Mouse (Mus musculus) brain, embryonic 14.5 days (tissue): Measurements from ENCODE around the gene Ly6g5b. TPM values are rescaled to one million over a fixed set of nuclear protein-coding genes. Genes with fewer than 3 reads are reported as not detected.

Experiments
- DNase-seq: peaks from one replicate; pipeline ENCODE4 v3.0.0-alpha.2; 2011; ENCODE audit warnings: low read depth
- CTCF ChIP-seq: fragments of 200-500 bp; IDR thresholded peaks from 2 replicates; pipeline ENCODE4 v1.5.1; 2012; ENCODE audit warnings: inconsistent platforms, mild to moderate bottlenecking, moderate library complexity, borderline replicate concordance; ENCODE audit not compliant: insufficient read depth, insufficient read length; ENCODE audit errors: extremely low read depth
- POLR2A ChIP-seq: fragments of 200-500 bp; IDR thresholded peaks from 2 replicates; pipeline ENCODE4 v1.6.1; 2012; ENCODE audit warnings: mild to moderate bottlenecking, inconsistent platforms, borderline replicate concordance; ENCODE audit not compliant: poor library complexity, insufficient read depth, insufficient read length, severe bottlenecking; ENCODE audit errors: extremely low read depth
- polyA plus RNA-seq: library from polyadenylated mRNA; depleted of rRNA; stranded (reverse); fragments of >200 nt; gene quantifications from 2 replicates; pipeline ENCODE4 v1.2.3, GENCODE M21; 2012

The Ly6g5b gene
- polyA plus RNA-seq, 1 experiment = 3.1 TPM

GRCm38 (mm10) chr17:35085208-35085865, 29.9 kb downstream of the Ly6g5b start, which contains the start of gene Ly6g6f:
Gene Ly6g6f (minus strand): TSS chr17:35085610.
- TF ChIP-seq POLR2A = no peak
- TF ChIP-seq CTCF = no peak
- no peak for DNase-seq

DNA sequence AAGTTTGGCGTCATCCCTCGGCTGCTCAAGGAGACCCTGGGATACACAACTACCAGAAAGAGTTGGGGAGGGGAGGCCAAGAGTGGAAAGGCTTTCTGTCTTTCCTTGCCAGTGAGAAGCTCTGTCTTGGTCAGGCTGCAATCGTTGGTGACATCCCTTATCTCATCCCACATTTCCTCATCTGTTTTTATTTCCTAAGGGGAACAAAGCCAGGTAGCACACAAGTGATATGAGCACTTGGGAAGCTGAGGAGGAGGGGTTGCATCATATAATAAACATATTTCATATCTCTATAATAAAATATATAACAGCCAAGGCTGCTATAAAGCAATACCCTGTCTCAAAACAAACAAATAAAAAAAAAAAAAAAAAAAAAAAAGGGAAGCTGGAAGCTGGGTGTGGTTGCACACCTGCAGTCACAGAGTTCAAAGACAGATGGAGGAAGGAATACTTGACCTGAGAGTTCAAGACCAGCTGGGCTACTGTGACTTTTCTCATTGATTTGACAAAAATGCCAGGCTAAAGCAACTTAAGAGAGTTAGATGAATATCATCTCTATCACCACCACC, 31.2 kb downstream of the Ly6g5b start:
- no peak for DNase-seq
- TF ChIP-seq CTCF = no peak
- TF ChIP-seq POLR2A = no peak

DNA sequence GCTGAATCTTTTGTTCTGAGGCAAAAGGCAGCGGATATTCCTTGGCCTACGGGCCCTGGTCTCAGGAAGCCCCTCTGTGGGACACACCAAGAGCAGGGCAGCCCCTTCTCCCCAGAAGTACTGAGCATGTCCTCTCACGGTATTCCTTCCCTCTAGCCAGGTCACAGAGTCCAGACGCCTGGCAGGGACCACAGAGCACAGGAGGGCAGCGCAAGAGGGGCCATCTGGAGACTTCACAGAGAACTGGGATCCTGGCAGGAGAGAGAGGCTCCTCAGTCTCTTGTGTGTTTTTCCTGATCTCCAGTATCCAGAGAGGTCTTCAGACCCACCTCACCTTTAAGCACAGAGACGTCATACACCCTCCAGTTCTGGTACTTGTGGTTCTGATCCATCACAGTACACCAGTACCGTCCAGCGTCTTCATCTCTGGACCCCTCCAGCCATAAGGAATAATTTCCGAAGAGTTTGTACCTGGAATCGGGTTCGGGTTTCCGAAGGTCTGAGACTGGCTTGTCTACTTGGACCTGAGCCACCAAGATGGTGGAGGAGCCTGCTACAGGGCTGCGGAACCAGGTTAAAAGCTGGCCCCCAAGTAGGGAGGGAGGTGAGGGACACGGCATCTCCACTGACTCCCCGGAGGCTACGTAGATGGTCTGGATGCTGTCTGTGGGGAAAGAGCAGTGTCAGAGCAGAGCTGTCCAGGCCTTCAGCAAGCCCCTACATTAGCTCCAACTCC, 32.2 kb downstream of the Ly6g5b start:
- no peak for DNase-seq
- TF ChIP-seq CTCF (no peak), POLR2A (no peak)

- no peak for TF ChIP-seq POLR2A
- TF ChIP-seq CTCF = no peak
- DNase-seq = no peak
Observed at GRCm38 (mm10) chr17:35080710-35081109, 34.5 kb downstream of the Ly6g5b start.

GRCm38 (mm10) chr17:35080248-35080647, 35.0 kb downstream of the Ly6g5b start:
- DNase-seq = no peak

DNA sequence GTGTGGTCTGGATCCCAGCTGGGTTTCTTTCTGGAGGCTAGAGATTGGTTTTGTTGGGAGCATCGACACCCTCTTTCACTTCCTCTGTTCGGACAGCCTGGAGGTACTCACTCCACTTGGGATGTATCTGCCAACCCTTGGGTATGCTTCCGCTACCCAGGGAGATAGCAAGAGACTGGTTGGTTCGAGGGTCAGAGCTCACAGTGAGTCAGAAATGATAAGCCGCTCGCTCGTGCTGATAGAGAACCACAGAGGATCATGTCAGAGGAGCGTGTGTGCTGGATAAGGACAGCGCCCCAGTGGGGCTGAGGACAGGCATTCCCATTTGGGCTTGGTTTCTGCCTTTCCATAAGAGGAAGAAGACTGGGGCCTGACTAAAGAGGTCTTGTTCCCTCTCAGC, 35.5 kb downstream of the Ly6g5b start:
- DNase-seq = no peak
- TF ChIP-seq POLR2A (no peak), CTCF (no peak)

More at GRCm38 (mm10) chr17:35080248-35080647, 35.0 kb downstream of the Ly6g5b start:
- TF ChIP-seq CTCF = no peak

DNA sequence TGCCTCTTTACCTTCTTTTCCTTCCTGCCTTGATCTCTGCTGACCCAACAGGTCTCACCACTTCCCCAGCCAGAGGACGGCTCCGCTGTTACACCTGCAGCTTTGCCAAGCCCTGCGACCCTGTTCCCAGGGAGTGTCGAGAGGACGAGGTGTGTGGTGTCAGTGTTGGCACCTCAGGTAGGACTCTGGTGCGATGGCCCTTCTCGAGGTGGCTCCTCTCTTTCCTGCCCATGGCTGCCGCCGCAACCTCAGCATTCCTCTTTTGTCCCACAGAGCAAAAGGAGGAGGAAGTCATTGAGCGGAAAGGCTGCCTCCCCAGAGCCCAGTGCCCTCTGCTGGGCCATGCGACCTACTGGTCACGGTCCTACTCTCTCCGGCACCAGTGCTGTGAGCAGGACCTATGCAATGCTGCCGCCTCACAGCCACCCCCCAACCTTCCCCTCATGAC, 37.4 kb downstream of the Ly6g5b start, which contains the start of gene Ly6g6d:
Gene Ly6g6d (minus strand): TSS at position 280 of the 448 bp plus-strand sequence.
- TF ChIP-seq POLR2A = no peak
- TF ChIP-seq CTCF = peak; percentile 37; the same call in 1 of the 2 replicates
- peak; percentile 44 for DNase-seq

DNA sequence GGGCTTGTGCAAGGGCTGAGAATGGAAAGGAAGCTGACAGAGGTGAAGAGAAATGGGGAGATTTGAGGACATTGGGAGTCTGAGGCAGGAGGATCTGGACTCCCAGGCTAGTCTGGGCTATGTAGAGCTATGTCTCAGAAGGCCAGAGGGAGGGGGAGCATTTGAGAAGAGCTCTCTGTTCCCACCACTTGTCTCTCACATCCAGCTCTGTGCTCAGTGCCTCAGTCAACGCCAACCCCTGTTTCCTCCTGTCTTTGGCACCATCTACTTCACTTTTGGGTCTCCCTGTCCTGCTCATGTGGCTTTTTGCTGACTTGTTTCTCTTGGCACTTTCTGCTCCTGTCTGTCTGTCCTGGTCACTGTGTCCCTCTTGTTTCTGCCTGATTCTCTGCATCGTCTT, 37.9 kb downstream of the Ly6g5b start:
- peak; percentile 24 for DNase-seq
- no peak for TF ChIP-seq CTCF
- TF ChIP-seq POLR2A = no peak

- no peak for TF ChIP-seq CTCF
- DNase-seq = peak; percentile 76
Observed at GRCm38 (mm10) chr17:35076507-35077176, 38.6 kb downstream of the Ly6g5b start, which contains the start of gene Ly6g6e. Gene Ly6g6e (plus strand): TSS chr17:35076902.

- TF ChIP-seq POLR2A (no peak), CTCF (no peak)
- DNase-seq = peak; percentile 23
Observed at GRCm38 (mm10) chr17:35074097-35074496, 41.1 kb downstream of the Ly6g5b start.

- TF ChIP-seq POLR2A (no peak), CTCF (no peak)
- no peak for DNase-seq
Observed at GRCm38 (mm10) chr17:35071454-35071853, 43.8 kb downstream of the Ly6g5b start.

- no peak for DNase-seq
- TF ChIP-seq POLR2A (no peak), CTCF (no peak)
Observed at GRCm38 (mm10) chr17:35070556-35071229, 44.5 kb downstream of the Ly6g5b start.
